Mouse (Mus musculus) cerebellum, adult 2 months (tissue): Measurements from ENCODE around the gene Psmb5.

Experiments used
- CTCF ChIP-seq: fragments of 200-500 bp; IDR thresholded peaks from 2 replicates; pipeline ENCODE4 v1.5.1; 2011; ENCODE audit warnings: low read depth, mild to moderate bottlenecking, control low read depth, low read length, moderate library complexity, borderline replicate concordance; ENCODE audit not compliant: insufficient read depth
- POLR2A ChIP-seq: fragments of 200-500 bp; IDR thresholded peaks from 2 replicates; pipeline ENCODE4 v1.6.1; 2011; ENCODE audit warnings: low read length, control low read depth, borderline replicate concordance; ENCODE audit not compliant: insufficient read depth

DNA sequence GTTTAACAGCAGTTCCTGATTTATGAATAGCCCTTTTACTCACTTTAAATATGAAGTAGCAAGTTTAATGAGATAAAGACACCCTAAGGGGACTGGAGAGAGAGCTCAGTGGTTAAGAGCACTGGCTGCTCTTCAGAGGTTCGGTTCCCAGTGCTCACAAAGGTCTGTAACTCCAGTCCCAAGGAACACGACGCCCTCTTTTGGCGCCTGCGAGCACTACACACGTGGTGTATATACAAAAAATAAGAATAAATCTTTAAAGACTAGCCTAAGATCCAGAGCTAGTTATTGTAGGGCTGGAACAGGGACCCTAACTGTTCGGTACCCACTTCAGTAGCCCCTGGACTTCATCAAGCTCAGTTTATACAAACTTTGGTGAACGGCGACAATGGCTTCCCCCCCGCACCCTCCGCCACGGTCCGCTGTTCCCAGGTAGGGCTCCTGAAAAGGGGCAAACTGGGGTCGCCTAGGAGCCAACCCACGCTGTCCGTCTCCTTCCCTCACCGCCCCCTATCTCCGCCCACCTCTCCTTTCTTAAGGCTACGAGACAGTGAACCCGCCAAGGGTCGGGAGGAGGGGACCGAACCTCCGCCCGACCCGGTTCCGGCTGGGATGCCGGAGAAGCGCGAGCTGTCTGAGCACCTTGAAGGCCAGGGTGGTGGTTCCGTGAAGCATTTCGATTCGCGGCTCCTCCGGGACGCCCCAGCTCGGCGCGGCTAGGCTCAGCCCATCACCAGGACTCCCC, 498 bp downstream of the Psmb5 start:
- TF ChIP-seq CTCF, result no peak
- TF ChIP-seq POLR2A, result no peak
